Mouse (Mus musculus) MEL (cell line): ENCODE measurements around the gene Smg6. TPM values are rescaled to one million over a fixed set of nuclear protein-coding genes. Genes with fewer than 3 reads are reported as not detected.

Experiments used
- DNase-seq: peaks from one replicate; pipeline ENCODE4 v3.0.0; 2011; ENCODE audit warnings: low read depth, low spot score
- H3K27ac ChIP-seq: 2 replicates; pipeline ENCODE4 v1.5.1; 2012; ENCODE audit warnings: low read depth, mild to moderate bottlenecking, control low read depth, low read length, moderate library complexity; ENCODE audit not compliant: control insufficient read depth
- H3K27me3 ChIP-seq, 2 experiments: fragments of 150-350 bp in 1 of 2; sonication (generic) in 1 of 2; 2 replicates each; pipeline ENCODE4 v1.6.1; 2012; ENCODE audit warnings: low read length in 2 of 2, mild to moderate bottlenecking in 2 of 2, improper control_type of control experiment in 1 of 2, moderate library complexity in 1 of 2; ENCODE audit not compliant: insufficient read depth in 2 of 2, control insufficient read depth in 1 of 2
- H3K36me3 ChIP-seq, 2 experiments: 2 replicates each; pipeline ENCODE4 v1.6.1; 2012 to 2014; ENCODE audit warnings: low read length in 2 of 2, improper control_type of control experiment in 1 of 2, inconsistent platforms in 1 of 2, mild to moderate bottlenecking in 1 of 2; ENCODE audit not compliant: insufficient read depth in 2 of 2, control insufficient read depth in 1 of 2
- H3K4me1 ChIP-seq, 2 experiments: fragments of 150-350 bp in 1 of 2; sonication (generic) in 1 of 2; 2 replicates each; pipeline ENCODE4 v1.6.1; 2012; ENCODE audit warnings: low read length in 2 of 2, improper control_type of control experiment in 1 of 2, mild to moderate bottlenecking in 1 of 2; ENCODE audit not compliant: insufficient read depth in 2 of 2, control insufficient read depth in 1 of 2
- H3K4me3 ChIP-seq, 2 experiments: fragments of 150-350 bp in 1 of 2; sonication (generic) in 1 of 2; 2 replicates each; pipeline ENCODE4 v1.5.1; 2012; ENCODE audit warnings: low read depth in 2 of 2, low read length in 2 of 2, mild to moderate bottlenecking in 2 of 2, moderate library complexity in 2 of 2, control low read depth in 1 of 2, improper control_type of control experiment in 1 of 2; ENCODE audit not compliant: control insufficient read depth in 1 of 2, insufficient read depth in 1 of 2
- H3K79me2 ChIP-seq: 2 replicates; pipeline ENCODE4 v1.6.1; 2012; ENCODE audit warnings: mild to moderate bottlenecking, low read length, moderate library complexity; ENCODE audit not compliant: control insufficient read depth, poor library complexity, insufficient read depth
- H3K9ac ChIP-seq: 2 replicates; pipeline ENCODE4 v1.6.1; 2012; ENCODE audit warnings: low read depth, mild to moderate bottlenecking, control low read depth, low read length, moderate library complexity; ENCODE audit not compliant: control insufficient read depth, poor library complexity, severe bottlenecking
- H3K9me3 ChIP-seq: fragments of 150-350 bp; sonication (generic); replicated peaks from 2 replicates; pipeline ENCODE4 v1.6.1; 2012; ENCODE audit warnings: mild to moderate bottlenecking, low read length, improper control_type of control experiment, moderate library complexity; ENCODE audit not compliant: insufficient read depth
- CTCF ChIP-seq, 3 experiments: IDR thresholded peaks in 2 of 3; conservative IDR thresholded peaks in 1 of 3; 2 replicates each; pipeline ENCODE4 v1.5.1; 2011 to 2012; ENCODE audit warnings: low read length in 3 of 3, low read depth in 2 of 3, mild to moderate bottlenecking in 2 of 3, improper control_type of control experiment in 1 of 3, inconsistent platforms in 1 of 3, mixed read lengths in 1 of 3, moderate library complexity in 1 of 3; ENCODE audit not compliant: control insufficient read depth in 1 of 3, insufficient read depth in 1 of 3, poor library complexity in 1 of 3, severe bottlenecking in 1 of 3
- EP300 ChIP-seq, 2 experiments: IDR thresholded peaks; 2 replicates each; pipeline ENCODE4 v1.6.1; 2011; ENCODE audit warnings: improper control_type of control experiment in 2 of 2, low read length in 2 of 2, low read depth in 1 of 2, mild to moderate bottlenecking in 1 of 2
- HCFC1 ChIP-seq: IDR thresholded peaks from 2 replicates; pipeline ENCODE4 v1.6.1; 2012; ENCODE audit warnings: low read depth, mild to moderate bottlenecking, inconsistent platforms, low read length, improper control_type of control experiment, moderate library complexity
- MAFK ChIP-seq: IDR thresholded peaks from 2 replicates; pipeline ENCODE4 v1.6.1; 2011; ENCODE audit warnings: low read depth, mild to moderate bottlenecking, low read length, improper control_type of control experiment, borderline replicate concordance
- MAX ChIP-seq: IDR thresholded peaks from 2 replicates; pipeline ENCODE4 v1.6.1; 2011; ENCODE audit warnings: low read length, improper control_type of control experiment
- MAZ ChIP-seq: IDR thresholded peaks from 2 replicates; pipeline ENCODE4 v1.6.1; 2012; ENCODE audit warnings: low read depth, mild to moderate bottlenecking, inconsistent platforms, low read length, improper control_type of control experiment
- MEF2A ChIP-seq: IDR thresholded peaks from 2 replicates; pipeline ENCODE4 v1.6.1; 2014; ENCODE audit warnings: low read depth, mild to moderate bottlenecking, inconsistent platforms, low read length, improper control_type of control experiment; ENCODE audit not compliant: poor library complexity, insufficient replicate concordance, severe bottlenecking; ENCODE audit errors: extremely low read depth
- MYB ChIP-seq: IDR thresholded peaks from 2 replicates; pipeline ENCODE4 v1.6.1; 2011; ENCODE audit warnings: mild to moderate bottlenecking, low read depth, low read length, improper control_type of control experiment
- NRF1 ChIP-seq: IDR thresholded peaks from 2 replicates; pipeline ENCODE4 v1.6.1; 2014; ENCODE audit warnings: low read depth, mild to moderate bottlenecking, inconsistent platforms, low read length, improper control_type of control experiment, moderate library complexity; ENCODE audit not compliant: poor library complexity, insufficient read depth, severe bottlenecking
- POLR2AphosphoS2 ChIP-seq: IDR thresholded peaks from 2 replicates; pipeline ENCODE4 v1.6.1; 2011; ENCODE audit warnings: low read length, improper control_type of control experiment
- POLR2AphosphoS5 ChIP-seq: IDR thresholded peaks from 2 replicates; pipeline ENCODE4 v1.6.1; 2012; ENCODE audit warnings: low read depth, borderline replicate concordance, mild to moderate bottlenecking, inconsistent platforms, low read length, moderate library complexity, mixed read lengths
- RAD21 ChIP-seq: IDR thresholded peaks from 2 replicates; pipeline ENCODE4 v1.6.1; 2011; ENCODE audit warnings: mild to moderate bottlenecking, low read depth, low read length, improper control_type of control experiment
- RCOR1 ChIP-seq: IDR thresholded peaks from 2 replicates; pipeline ENCODE4 v1.6.1; 2012; ENCODE audit warnings: low read depth, mild to moderate bottlenecking, inconsistent platforms, low read length, improper control_type of control experiment
- SMC3 ChIP-seq: IDR thresholded peaks from 2 replicates; pipeline ENCODE4 v1.6.1; 2011; ENCODE audit warnings: low read depth, low read length, improper control_type of control experiment
- TAL1 ChIP-seq: IDR thresholded peaks from 2 replicates; pipeline ENCODE4 v1.6.1; 2012; ENCODE audit warnings: mild to moderate bottlenecking, inconsistent platforms, low read length, moderate library complexity, mixed read lengths
- TCF12 ChIP-seq: IDR thresholded peaks from 2 replicates; pipeline ENCODE4 v1.6.1; 2014; ENCODE audit warnings: low read depth, mild to moderate bottlenecking, inconsistent platforms, low read length, improper control_type of control experiment, moderate library complexity
- UBTF ChIP-seq: IDR thresholded peaks from 2 replicates; pipeline ENCODE4 v1.6.1; 2012; ENCODE audit warnings: low read depth, mild to moderate bottlenecking, inconsistent platforms, low read length, improper control_type of control experiment, moderate library complexity, borderline replicate concordance; ENCODE audit not compliant: insufficient read depth
- USF2 ChIP-seq, 2 experiments: IDR thresholded peaks; 2 replicates each; pipeline ENCODE4 v1.6.1; 2011 to 2012; ENCODE audit warnings: improper control_type of control experiment in 2 of 2, low read length in 2 of 2, borderline replicate concordance in 1 of 2, inconsistent platforms in 1 of 2, low read depth in 1 of 2, mild to moderate bottlenecking in 1 of 2; ENCODE audit not compliant: insufficient read depth in 1 of 2
- ZC3H11A ChIP-seq: IDR thresholded peaks from 2 replicates; pipeline ENCODE4 v1.6.1; 2012; ENCODE audit warnings: low read depth, mild to moderate bottlenecking, inconsistent platforms, low read length, improper control_type of control experiment
- ZKSCAN1 ChIP-seq: IDR thresholded peaks from 2 replicates; pipeline ENCODE4 v1.6.1; 2012; ENCODE audit warnings: low read depth, mild to moderate bottlenecking, inconsistent platforms, low read length, improper control_type of control experiment, moderate library complexity
- ZNF384 ChIP-seq: IDR thresholded peaks from 2 replicates; pipeline ENCODE4 v1.6.1; 2012; ENCODE audit warnings: low read depth, mild to moderate bottlenecking, inconsistent platforms, low read length, improper control_type of control experiment
- polyA plus RNA-seq, 2 experiments: library from polyadenylated mRNA; stranded (reverse) in 1 of 2; unstranded in 1 of 2; fragments of >175 nt in 1 of 2; fragments of >200 nt in 1 of 2; gene quantifications; 2 replicates each; pipeline versions ENCODE4 v1.2.1 to v1.2.4; 2012; ENCODE audit warnings: low replicate concordance in 2 of 2, low read depth in 1 of 2; ENCODE audit not compliant: insufficient read length in 2 of 2, insufficient read depth in 1 of 2, missing spikeins in 1 of 2
- total RNA-seq: library from RNA; depleted of rRNA; stranded (reverse); fragments of 300-350 nt; gene quantifications from 2 replicates; pipeline ENCODE4 v1.2.3, GENCODE M21; 2012

The Smg6 gene
- total and polyA plus RNA-seq, 3 experiments, result 11.6 to 19.0 TPM; not detected in 1

GRCm38 (mm10) chr11:75124406-75124805 is 198.8 kb downstream of the Smg6 start:
- Histone ChIP-seq H3K9me3 (no peaks in the 10 kb centered on the region), H3K79me2 (no peaks in the 10 kb centered on the region), H3K27ac (no peak overlapping the region), H3K36me3 (peaks cover 0 to 2% of the 10 kb centered on the region in 2 experiments), H3K9ac (no peak overlapping the region), H3K27me3 (no peaks in the 10 kb centered on the region), H3K4me3 (no peak overlapping the region), H3K4me1 (no peaks in the 10 kb centered on the region)
- no peak for DNase-seq
- TF ChIP-seq ZNF384 (peak; percentile 65), MAX (no peak), EP300 (IDR thresholded peaks at IDR 0.05; ENCODE audit: low read depth in 1 of 2, low read length in 2 of 2) (peak in 1 of 2 experiments; percentile 16; a peak in 1 of 4 replicates)

GRCm38 (mm10) chr11:75126384-75126783 is 200.8 kb downstream of the Smg6 start:
- Histone ChIP-seq H3K79me2 (no peaks in the 10 kb centered on the region), H3K4me1 (no peaks in the 10 kb centered on the region), H3K4me3 (no peak overlapping the region), H3K36me3 (peaks cover 0 to 2% of the 10 kb centered on the region in 2 experiments), H3K27me3 (no peaks in the 10 kb centered on the region)
- TF ChIP-seq RAD21, result no peak
- no peak for TF ChIP-seq CTCF (IDR thresholded peaks at IDR 0.05 in 2 of 3, conservative IDR thresholded peaks at IDR 0.05 in 1 of 3; ENCODE audit: control insufficient read depth in 1 of 3, insufficient read depth in 1 of 3, low read depth in 2 of 3, low read length in 3 of 3, poor library complexity in 1 of 3, severe bottlenecking in 1 of 3)
- TF ChIP-seq MAFK, result no peak
- no peak for TF ChIP-seq EP300 (IDR thresholded peaks at IDR 0.05; ENCODE audit: low read depth in 1 of 2, low read length in 2 of 2)
- TF ChIP-seq NRF1, result no peak
- TF ChIP-seq TAL1, result no peak
- no peak for TF ChIP-seq HCFC1
- TF ChIP-seq ZKSCAN1, result no peak
- TF ChIP-seq USF2 (IDR thresholded peaks at IDR 0.05; ENCODE audit: borderline replicate concordance in 1 of 2, insufficient read depth in 1 of 2, low read depth in 1 of 2, low read length in 2 of 2), result no peak
- no peak for TF ChIP-seq MAX
- TF ChIP-seq, all 39 proteins: peak for 0
- no peaks in the 10 kb centered on the region for H3K9me3 ChIP-seq
- no peak overlapping the region for H3K27ac ChIP-seq
- no peak for DNase-seq
- no peak overlapping the region for H3K9ac ChIP-seq

GRCm38 (mm10) chr11:75129481-75129880 is 203.9 kb downstream of the Smg6 start:
- Histone ChIP-seq H3K9me3 (no peaks in the 10 kb centered on the region), H3K79me2 (no peaks in the 10 kb centered on the region), H3K27ac (no peak overlapping the region), H3K27me3 (no peaks in the 10 kb centered on the region), H3K4me3 (no peak overlapping the region), H3K9ac (no peak overlapping the region), H3K36me3 (peaks cover 0 to 2% of the 10 kb centered on the region in 2 experiments; a peak in 1 of 4 replicates), H3K4me1 (no peaks in the 10 kb centered on the region)
- DNase-seq, result no peak
- TF ChIP-seq ZC3H11A (no peak), UBTF (no peak), MAZ (no peak), EP300 (IDR thresholded peaks at IDR 0.05; ENCODE audit: low read depth in 1 of 2, low read length in 2 of 2) (no peak), MEF2A (no peak), SMC3 (no peak), NRF1 (no peak), POLR2AphosphoS5 (no peak), RCOR1 (no peak), MYB (no peak), USF2 (IDR thresholded peaks at IDR 0.05; ENCODE audit: borderline replicate concordance in 1 of 2, insufficient read depth in 1 of 2, low read depth in 1 of 2, low read length in 2 of 2) (no peak), POLR2AphosphoS2 (no peak), TCF12 (no peak), RAD21 (no peak), ZNF384 (no peak)
